Mouse (Mus musculus) spleen, adult 2 months (tissue): ENCODE data around the gene Prlh. TPM values are rescaled to one million over a fixed set of nuclear protein-coding genes. Genes with fewer than 3 reads are reported as not detected.

Source experiments
- DNase-seq, 2 experiments: peaks; one replicate each; pipeline versions ENCODE4 v3.0.0 to v3.0.0-alpha.2; 2012 to 2021; ENCODE audit warnings: low spot score in 2 of 2, low read depth in 1 of 2
- H3K27ac ChIP-seq: fragments of 200-500 bp; 2 replicates; pipeline ENCODE4 v1.5.1; 2012; ENCODE audit warnings: low read length, inconsistent platforms; ENCODE audit not compliant: insufficient read depth
- H3K27me3 ChIP-seq: fragments of 200-500 bp; 2 replicates; pipeline ENCODE4 v1.6.1; 2012; ENCODE audit warnings: mild to moderate bottlenecking, moderate library complexity, low read length, inconsistent platforms; ENCODE audit not compliant: control insufficient read depth, insufficient read depth
- H3K36me3 ChIP-seq: fragments of 200-500 bp; 2 replicates; pipeline ENCODE4 v1.6.1; 2012; ENCODE audit warnings: mild to moderate bottlenecking, low read length, inconsistent platforms; ENCODE audit not compliant: control insufficient read depth, insufficient read depth
- H3K4me1 ChIP-seq: fragments of 200-500 bp; 2 replicates; pipeline ENCODE4 v1.6.1; 2011; ENCODE audit warnings: inconsistent platforms; ENCODE audit not compliant: control insufficient read depth, insufficient read depth, insufficient read length
- H3K4me3 ChIP-seq: fragments of 200-500 bp; 2 replicates; pipeline ENCODE4 v1.5.1; 2011; ENCODE audit warnings: mild to moderate bottlenecking, inconsistent platforms; ENCODE audit not compliant: insufficient read depth, insufficient read length; ENCODE audit errors: extremely low read depth
- CTCF ChIP-seq: fragments of 200-500 bp; IDR thresholded peaks from 2 replicates; pipeline ENCODE4 v1.5.1; 2011; ENCODE audit warnings: mild to moderate bottlenecking, inconsistent platforms; ENCODE audit not compliant: insufficient read depth, insufficient read length, insufficient replicate concordance; ENCODE audit errors: extremely low read depth
- POLR2A ChIP-seq: fragments of 200-500 bp; IDR thresholded peaks from 2 replicates; pipeline ENCODE4 v1.6.1; 2011; ENCODE audit warnings: low read depth, low read length, inconsistent platforms
- WGBS: fragments of 180-500 bp; shearing (Covaris S2); methylation state at CpG from one replicate; pipeline ENCODE4 v1.1.7; 2018; 5-methylcytosine and 5-hydroxymethylcytosine counted together
- polyA plus RNA-seq: library from polyadenylated mRNA; depleted of rRNA; stranded (reverse); fragments of >200 nt; gene quantifications from 2 replicates; pipeline ENCODE4 v1.2.3, GENCODE M21; 2012; rRNA removed

The Prlh gene
- polyA plus RNA-seq, 1 experiment = not detected

- H3K27me3 ChIP-seq = peaks cover 5% of the 10 kb centered on the region
- H3K4me1 ChIP-seq = peaks cover 5% of the 10 kb centered on the region; the same call in 1 of the 2 replicates
These were observed 46.1 kb downstream of the Prlh start for GRCm38 (mm10) chr1:90998891-90999611.

GRCm38 (mm10) chr1:90999911-91000601, 47.1 kb downstream of the Prlh start:
- no peak for DNase-seq
- no peaks in the 10 kb centered on the region for H3K36me3 ChIP-seq
- WGBS = 51% methylated on average over 10 of the region's 10 CpGs
- no peak overlapping the region for H3K4me3 ChIP-seq
- TF ChIP-seq CTCF (no peak), POLR2A (no peak)
- H3K27me3 ChIP-seq = peaks cover 5% of the 10 kb centered on the region
- H3K4me1 ChIP-seq = peaks cover 5% of the 10 kb centered on the region; the same call in 1 of the 2 replicates
- no peak overlapping the region for H3K27ac ChIP-seq

More at GRCm38 (mm10) chr1:90998891-90999611, 46.1 kb downstream of the Prlh start:
- no peak for DNase-seq
- WGBS = 2% methylated on average over 41 of the region's 41 CpGs
- Histone ChIP-seq H3K36me3 (no peaks in the 10 kb centered on the region), H3K4me3 (peak overlapping the region; percentile 66), H3K27ac (no peak overlapping the region)
- TF ChIP-seq CTCF (no peak), POLR2A (no peak)

GRCm38 (mm10) chr1:91001101-91001500, 48.2 kb downstream of the Prlh start:
- DNase-seq = no peak
- Histone ChIP-seq H3K36me3 (no peaks in the 10 kb centered on the region), H3K27ac (no peak overlapping the region), H3K4me1 (peaks cover 5% of the 10 kb centered on the region; the same call in 1 of the 2 replicates), H3K27me3 (peaks cover 5% of the 10 kb centered on the region), H3K4me3 (no peak overlapping the region)
- 86% methylated on average over 3 of the region's 3 CpGs for WGBS
- TF ChIP-seq POLR2A (no peak), CTCF (no peak)

GRCm38 (mm10) chr1:91001871-91002539, 49.1 kb downstream of the Prlh start:
- no peak overlapping the region for H3K27ac ChIP-seq
- TF ChIP-seq POLR2A (no peak), CTCF (no peak)
- H3K4me1 ChIP-seq = peaks cover 5% of the 10 kb centered on the region; the same call in 1 of the 2 replicates
- no peak for DNase-seq
- peaks cover 5% of the 10 kb centered on the region for H3K27me3 ChIP-seq
- no peak overlapping the region for H3K4me3 ChIP-seq
- H3K36me3 ChIP-seq = no peaks in the 10 kb centered on the region
- 61% methylated on average over 3 of the region's 3 CpGs for WGBS

- no peak for DNase-seq
- 27% methylated on average over 3 of the region's 3 CpGs for WGBS
These were observed 49.7 kb downstream of the Prlh start for GRCm38 (mm10) chr1:91002641-91003040.

More at GRCm38 (mm10) chr1:91002641-91003040, 49.7 kb downstream of the Prlh start:
- Histone ChIP-seq H3K27ac (no peak overlapping the region), H3K36me3 (no peaks in the 10 kb centered on the region), H3K4me1 (peaks cover 5% of the 10 kb centered on the region; the same call in 1 of the 2 replicates), H3K27me3 (peaks cover 5% of the 10 kb centered on the region), H3K4me3 (no peak overlapping the region)
- no peak for TF ChIP-seq POLR2A
- no peak for TF ChIP-seq CTCF

Other genes starting within 250 kb of the Prlh start
- 5.7 and 6.0 TPM in 2 replicates for gene Col6a3, start 109.1 kb upstream of the Prlh start, polyA plus RNA-seq
- 0.40 and 0.89 TPM in 2 replicates for gene Mlph, start 38.0 kb upstream of the Prlh start, polyA plus RNA-seq
- 0.09 and 0.74 TPM in 2 replicates for gene Rab17, start 16.6 kb downstream of the Prlh start, polyA plus RNA-seq
- 15.0 and 16.6 TPM in 2 replicates for gene Lrrfip1, start 45.6 kb downstream of the Prlh start, polyA plus RNA-seq
- 0.05 TPM in 1 of 2 replicates, not detected in the other for gene Rbm44, start 192.0 kb downstream of the Prlh start, polyA plus RNA-seq
- gene Ramp1, start 226.7 kb downstream of the Prlh start, polyA plus RNA-seq = 15.8 and 22.2 TPM in 2 replicates